Mouse (Mus musculus) embryonic facial prominence, embryonic 11.5 days (tissue): ENCODE measurements at regions not wholly inside any gene's neighbourhood (a gene's known extent, or its start where the extent isn't known, plus 50 kb on each side); places are given as distances from the start of the nearest gene placed in this dataset.
A peak's percentile ranks its signal among the peaks of the same experiment; 100 is the strongest.

Experiments
- ATAC-seq: fragments of 200-750 bp; cut with Nextera tagmentation; replicated peaks from 2 replicates; pipeline ENCODE4 v1.8.0; 2017; ENCODE audit warnings: low read depth; ENCODE audit not compliant: insufficient number of reproducible peaks, low FRiP score, low TSS enrichment
- DNase-seq: peaks from one replicate; pipeline ENCODE4 v3.0.0-alpha.2; 2015; ENCODE audit warnings: low spot score
- H3K27ac ChIP-seq: fragments of 300-500 bp; sonication (generic); replicated peaks from 2 replicates; pipeline ENCODE4 v1.5.1; 2014; ENCODE audit warnings: mild to moderate bottlenecking, low read depth, low read length, control low read depth
- H3K27me3 ChIP-seq: fragments of 300-500 bp; sonication (generic); 2 replicates; pipeline ENCODE4 v1.6.1; 2014; ENCODE audit warnings: mild to moderate bottlenecking, low read length, moderate library complexity, mixed read lengths; ENCODE audit not compliant: control insufficient read depth, insufficient read depth
- H3K36me3 ChIP-seq: fragments of 300-500 bp; sonication (generic); replicated peaks from 2 replicates; pipeline ENCODE4 v1.6.1; 2014; ENCODE audit warnings: low read depth, mild to moderate bottlenecking, low read length, moderate library complexity, mixed read lengths; ENCODE audit not compliant: control insufficient read depth, insufficient read depth
- H3K4me1 ChIP-seq: fragments of 300-500 bp; sonication (generic); 2 replicates; pipeline ENCODE4 v1.6.1; 2014; ENCODE audit warnings: low read length, mixed read lengths; ENCODE audit not compliant: control insufficient read depth, insufficient read depth
- H3K4me2 ChIP-seq: fragments of 300-500 bp; sonication (generic); 2 replicates; pipeline ENCODE4 v1.6.1; 2014; ENCODE audit warnings: low read depth, mild to moderate bottlenecking, control low read depth, low read length, moderate library complexity
- H3K4me3 ChIP-seq: fragments of 300-500 bp; sonication (generic); 2 replicates; pipeline ENCODE4 v1.5.1; 2014; ENCODE audit warnings: low read depth, low read length, control low read depth
- H3K9ac ChIP-seq: fragments of 300-500 bp; sonication (generic); replicated peaks from 2 replicates; pipeline ENCODE4 v1.6.1; 2014; ENCODE audit warnings: mild to moderate bottlenecking, control low read depth, low read length
- H3K9me3 ChIP-seq: fragments of 300-500 bp; sonication (generic); replicated peaks from 2 replicates; pipeline ENCODE4 v1.6.1; 2016; ENCODE audit warnings: mild to moderate bottlenecking, low read length, inconsistent platforms, mixed read lengths; ENCODE audit not compliant: control insufficient read depth
- WGBS: fragments of 180-500 bp; shearing (Covaris S2); extraction: QIAGEN DNeasy Blood & Tissue Kit; methylation state at CpG from one replicate; pipeline ENCODE4 v1.1.7; 2014; 5-methylcytosine and 5-hydroxymethylcytosine counted together

- H3K27ac ChIP-seq, result no peak overlapping the region
- H3K4me1 ChIP-seq, result 0 out of 2 replicates have a peak, but pooled peaks cover 3% of the 10 kb centered on the region
These were observed 157.9 kb upstream of the Gm3448 start for GRCm38 (mm10) chr17:15199235-15199634.

GRCm38 (mm10) chr17:15197361-15197760, 156.0 kb upstream of the Gm3448 start:
- no peak overlapping the region for H3K4me2 ChIP-seq
- H3K27me3 ChIP-seq, result no peaks in the 10 kb centered on the region
- no peak overlapping the region for H3K4me3 ChIP-seq
- H3K4me1 ChIP-seq, result 0 out of 2 replicates have a peak, but pooled peaks cover 3% of the 10 kb centered on the region
- H3K36me3 ChIP-seq, result no peaks in the 10 kb centered on the region
- H3K9me3 ChIP-seq, result no peaks in the 10 kb centered on the region
- H3K9ac ChIP-seq, result no peak overlapping the region
- DNase-seq (no peak), ATAC-seq (no peak)
- H3K27ac ChIP-seq, result no peak overlapping the region
- WGBS, result 89% methylated on average over 6 of the region's 6 CpGs

More at GRCm38 (mm10) chr17:15199235-15199634, 157.9 kb upstream of the Gm3448 start:
- H3K4me2 ChIP-seq, result no peak overlapping the region
- DNase-seq (no peak), ATAC-seq (no peak)
- H3K9me3 ChIP-seq, result no peaks in the 10 kb centered on the region
- no peaks in the 10 kb centered on the region for H3K27me3 ChIP-seq
- no peaks in the 10 kb centered on the region for H3K36me3 ChIP-seq
- WGBS, result 35% methylated on average over 3 of the region's 3 CpGs
- H3K9ac ChIP-seq, result 0 out of 2 replicates have a peak overlapping the region, but pooled peaks have one; percentile 22
- no peak overlapping the region for H3K4me3 ChIP-seq

- Histone ChIP-seq H3K9me3 (no peaks in the 10 kb centered on the region), H3K4me1 (0 out of 2 replicates have a peak, but pooled peaks cover 3% of the 10 kb centered on the region), H3K9ac (no peak overlapping the region), H3K36me3 (no peaks in the 10 kb centered on the region), H3K27ac (no peak overlapping the region), H3K4me2 (no peak overlapping the region), H3K27me3 (no peaks in the 10 kb centered on the region), H3K4me3 (no peak overlapping the region)
- WGBS, result 83% methylated on average over 2 of the region's 2 CpGs
- no peak for DNase-seq
- ATAC-seq, result no peak
These were observed 154.5 kb upstream of the Gm3448 start for GRCm38 (mm10) chr17:15195819-15196218.

GRCm38 (mm10) chr17:15194894-15195461, 153.6 kb upstream of the Gm3448 start:
- H3K27ac ChIP-seq, result no peak overlapping the region
- H3K9ac ChIP-seq, result no peak overlapping the region
- H3K36me3 ChIP-seq, result no peaks in the 10 kb centered on the region
- WGBS, result 10% methylated on average over 7 of the region's 7 CpGs
- no peak overlapping the region for H3K4me3 ChIP-seq
- H3K4me2 ChIP-seq, result no peak overlapping the region
- H3K27me3 ChIP-seq, result no peaks in the 10 kb centered on the region
- H3K4me1 ChIP-seq, result 0 out of 2 replicates have a peak, but pooled peaks cover 3% of the 10 kb centered on the region
- peak; percentile 46 for DNase-seq
- ATAC-seq, result peak; percentile 65
- no peaks in the 10 kb centered on the region for H3K9me3 ChIP-seq

GRCm38 (mm10) chr17:15193831-15194230, 152.5 kb upstream of the Gm3448 start:
- Histone ChIP-seq H3K4me3 (no peak overlapping the region), H3K4me1 (0 out of 2 replicates have a peak, but pooled peaks cover 3% of the 10 kb centered on the region), H3K36me3 (no peaks in the 10 kb centered on the region), H3K4me2 (no peak overlapping the region), H3K27ac (no peak overlapping the region), H3K9ac (no peak overlapping the region), H3K9me3 (no peaks in the 10 kb centered on the region), H3K27me3 (no peaks in the 10 kb centered on the region)
- DNase-seq (peak; percentile 13), ATAC-seq (no peak)
- 59% methylated on average over 6 of the region's 6 CpGs for WGBS

- Histone ChIP-seq H3K27me3 (no peaks in the 10 kb centered on the region), H3K36me3 (no peaks in the 10 kb centered on the region), H3K4me3 (no peak overlapping the region), H3K4me1 (0 out of 2 replicates have a peak, but pooled peaks cover 3% of the 10 kb centered on the region), H3K27ac (no peak overlapping the region), H3K9me3 (no peaks in the 10 kb centered on the region), H3K9ac (no peak overlapping the region), H3K4me2 (no peak overlapping the region)
- ATAC-seq (no peak), DNase-seq (no peak)
- 20% methylated on average over 7 of the region's 7 CpGs for WGBS
These were observed 151.5 kb upstream of the Gm3448 start for GRCm38 (mm10) chr17:15192840-15193239.

- Histone ChIP-seq H3K4me1 (no peaks in the 10 kb centered on the region), H3K4me2 (no peak overlapping the region; the same call in 1 of the 2 replicates), H3K9ac (no peak overlapping the region), H3K9me3 (no peaks in the 10 kb centered on the region), H3K4me3 (no peak overlapping the region), H3K27ac (no peak overlapping the region), H3K36me3 (no peaks in the 10 kb centered on the region), H3K27me3 (no peaks in the 10 kb centered on the region)
- WGBS, result 15% methylated on average over 5 of the region's 5 CpGs
- DNase-seq (no peak), ATAC-seq (peak; percentile 70)
These were observed 143.9 kb upstream of the Gm3448 start for GRCm38 (mm10) chr17:15185217-15185616.

GRCm38 (mm10) chr17:15183800-15184199, 142.5 kb upstream of the Gm3448 start:
- Histone ChIP-seq H3K9ac (no peak overlapping the region), H3K4me2 (no peak overlapping the region), H3K36me3 (no peaks in the 10 kb centered on the region), H3K27me3 (no peaks in the 10 kb centered on the region), H3K4me1 (no peaks in the 10 kb centered on the region), H3K9me3 (no peaks in the 10 kb centered on the region), H3K4me3 (no peak overlapping the region), H3K27ac (no peak overlapping the region)
- no peak for ATAC-seq
- no peak for DNase-seq
- 71% methylated on average over 6 of the region's 6 CpGs for WGBS
